Mouse (Mus musculus) midbrain, postnatal 0 days (tissue): ENCODE results near the gene Dnajc22. TPM values are rescaled to one million over a fixed set of nuclear protein-coding genes. Genes with fewer than 3 reads are reported as not detected.
A peak's percentile ranks its signal among the peaks of the same experiment; 100 is the strongest.

ENCODE experiments used
- ATAC-seq: fragments of 200-750 bp; cut with Nextera tagmentation; 2 replicates; pipeline ENCODE4 v1.8.0; 2017; ENCODE audit warnings: moderate number of reproducible peaks, mild to moderate bottlenecking, moderate TSS enrichment, moderate library complexity; ENCODE audit not compliant: low FRiP score
- DNase-seq: peaks from one replicate; pipeline ENCODE4 v3.0.0-alpha.2; 2015; ENCODE audit warnings: low spot score
- H3K27ac ChIP-seq: fragments of 300-500 bp; sonication (generic); 2 replicates; pipeline ENCODE4 v1.5.1; 2014; ENCODE audit warnings: low read depth, mild to moderate bottlenecking, low read length, mixed read lengths
- H3K27me3 ChIP-seq: fragments of 300-500 bp; sonication (generic); 2 replicates; pipeline ENCODE4 v1.6.1; 2014; ENCODE audit warnings: low read length, control low read depth, mixed read lengths; ENCODE audit not compliant: insufficient read depth
- H3K36me3 ChIP-seq: fragments of 300-500 bp; sonication (generic); 2 replicates; pipeline ENCODE4 v1.6.1; 2014; ENCODE audit warnings: low read length, control low read depth, mixed read lengths; ENCODE audit not compliant: insufficient read depth
- H3K4me1 ChIP-seq: fragments of 300-500 bp; sonication (generic); 2 replicates; pipeline ENCODE4 v1.6.1; 2014; ENCODE audit warnings: mild to moderate bottlenecking, control low read depth, antibody characterized with exemption, low read length, mixed read lengths; ENCODE audit not compliant: insufficient read depth
- H3K4me2 ChIP-seq: fragments of 300-500 bp; sonication (generic); 2 replicates; pipeline ENCODE4 v1.6.1; 2014; ENCODE audit warnings: low read depth, mild to moderate bottlenecking, low read length, mixed read lengths; ENCODE audit not compliant: poor library complexity, severe bottlenecking
- H3K4me3 ChIP-seq: fragments of 300-500 bp; sonication (generic); 2 replicates; pipeline ENCODE4 v1.5.1; 2014; ENCODE audit warnings: low read depth, mild to moderate bottlenecking, low read length, moderate library complexity
- H3K9ac ChIP-seq: fragments of 300-500 bp; sonication (generic); replicated peaks from 2 replicates; pipeline ENCODE4 v1.6.1; 2014; ENCODE audit warnings: mild to moderate bottlenecking, low read length, moderate library complexity, mixed read lengths; ENCODE audit not compliant: poor library complexity, severe bottlenecking
- H3K9me3 ChIP-seq: fragments of 300-500 bp; sonication (generic); 2 replicates; pipeline ENCODE4 v1.6.1; 2016; ENCODE audit warnings: low read length, control low read depth
- CTCF ChIP-seq: IDR thresholded peaks from 2 replicates; pipeline ENCODE4 v1.5.1; 2016; ENCODE audit warnings: antibody characterized with exemption, mild to moderate bottlenecking
- WGBS: fragments of 180-500 bp; shearing (Covaris S2); extraction: QIAGEN DNeasy Blood & Tissue Kit; methylation state at CpG from one replicate; pipeline ENCODE4 v1.1.7; 2014; 5-methylcytosine and 5-hydroxymethylcytosine counted together
- microRNA-seq: library from miRNA; unstranded; fragments of <30 nt; microRNA quantifications from one replicate; pipeline ENCODE4, GENCODE M21; 2016; ENCODE audit warnings: borderline number of aligned reads
- polyA plus RNA-seq: library from polyadenylated mRNA; unstranded; fragments of >200 nt; fragmentation: Nextera tagmentation; extraction: Ambion mirVana; gene quantifications from 2 replicates; pipeline ENCODE4 v1.2.1, GENCODE M21; 2015
- total RNA-seq: library from RNA; depleted of rRNA; stranded (reverse); fragments of >200 nt; gene quantifications from 2 replicates; pipeline ENCODE4 v1.2.3, GENCODE M21; 2014; rRNA removed

Gene Dnajc22
- total and polyA plus RNA-seq, 2 experiments from 2014 or later, result 0.88 to 1.6 TPM

- H3K27ac ChIP-seq, result no peak overlapping the region
- no peaks in the 10 kb centered on the region for H3K4me1 ChIP-seq
- H3K9me3 ChIP-seq, result no peaks in the 10 kb centered on the region
- no peaks in the 10 kb centered on the region for H3K27me3 ChIP-seq
- no peak overlapping the region for H3K4me3 ChIP-seq
- H3K9ac ChIP-seq, result no peak overlapping the region
- no peak overlapping the region for H3K4me2 ChIP-seq
- DNase-seq, result peak; percentile 52
- H3K36me3 ChIP-seq, result no peaks in the 10 kb centered on the region
- 55% methylated on average over 6 of the region's 6 CpGs for WGBS
- ATAC-seq, result no peak
- TF ChIP-seq CTCF, result peak; percentile 81
Measured at GRCm38 (mm10) chr15:99139669-99140068, 46.7 kb downstream of the Dnajc22 start.

GRCm38 (mm10) chr15:99150516-99150915 lies 57.5 kb downstream of the Dnajc22 start:
- Histone ChIP-seq H3K4me1 (no peaks in the 10 kb centered on the region), H3K27me3 (no peaks in the 10 kb centered on the region), H3K36me3 (peaks cover 15% of the 10 kb centered on the region), H3K4me2 (no peak overlapping the region), H3K9me3 (no peaks in the 10 kb centered on the region), H3K4me3 (no peak overlapping the region), H3K27ac (no peak overlapping the region), H3K9ac (no peak overlapping the region)
- no peak for ATAC-seq
- WGBS, result 91% methylated on average over 7 of the region's 7 CpGs
- TF ChIP-seq CTCF, result no peak
- no peak for DNase-seq

GRCm38 (mm10) chr15:99151324-99151723 lies 58.4 kb downstream of the Dnajc22 start:
- DNase-seq (no peak), ATAC-seq (no peak)
- H3K27ac ChIP-seq, result no peak overlapping the region
- no peak for TF ChIP-seq CTCF
- no peak overlapping the region for H3K4me3 ChIP-seq
- H3K9ac ChIP-seq, result no peak overlapping the region
- H3K4me1 ChIP-seq, result no peaks in the 10 kb centered on the region
- H3K27me3 ChIP-seq, result no peaks in the 10 kb centered on the region
- H3K36me3 ChIP-seq, result peaks cover 9% of the 10 kb centered on the region; the same call in 1 of the 2 replicates
- H3K4me2 ChIP-seq, result no peak overlapping the region
- H3K9me3 ChIP-seq, result no peaks in the 10 kb centered on the region
- WGBS, result 88% methylated on average over 8 of the region's 8 CpGs

- H3K9me3 ChIP-seq, result no peaks in the 10 kb centered on the region
Measured at GRCm38 (mm10) chr15:99153466-99153865, 60.5 kb downstream of the Dnajc22 start.

More at GRCm38 (mm10) chr15:99153466-99153865, 60.5 kb downstream of the Dnajc22 start:
- Histone ChIP-seq H3K36me3 (peaks cover 6% of the 10 kb centered on the region; the same call in 1 of the 2 replicates), H3K9ac (no peak overlapping the region), H3K4me2 (no peak overlapping the region), H3K27me3 (no peaks in the 10 kb centered on the region), H3K27ac (no peak overlapping the region), H3K4me1 (no peaks in the 10 kb centered on the region), H3K4me3 (no peak overlapping the region)
- WGBS, result 98% methylated on average over 8 of the region's 8 CpGs
- no peak for DNase-seq
- no peak for TF ChIP-seq CTCF
- ATAC-seq, result no peak

Small RNA genes within 50 kb of the gene (microRNA-seq; reads per million reads assigned to microRNA genes)
- gene Mir6960, result not detected

Other genes with a start within 250 kb of the Dnajc22 start
- gene Kmt2d, start 222.0 kb upstream of the Dnajc22 start, total RNA-seq, result 32.2 and 32.5 TPM in 2 replicates
- 5.6 and 7.7 TPM in 2 replicates for gene Kmt2d, start 222.0 kb upstream of the Dnajc22 start, polyA plus RNA-seq
- 9.4 and 10.1 TPM in 2 replicates for gene Rhebl1, start 198.6 kb upstream of the Dnajc22 start, total RNA-seq
- gene Rhebl1, start 198.6 kb upstream of the Dnajc22 start, polyA plus RNA-seq, result 30.7 and 31.1 TPM in 2 replicates
- gene Dhh, start 194.6 kb upstream of the Dnajc22 start, total RNA-seq, result 0.38 and 0.71 TPM in 2 replicates
- 0.18 and 0.22 TPM in 2 replicates for gene Dhh, start 194.6 kb upstream of the Dnajc22 start, polyA plus RNA-seq
- gene Lmbr1l, start 174.9 kb upstream of the Dnajc22 start, total RNA-seq, result 46.0 and 56.9 TPM in 2 replicates
- gene Lmbr1l, start 174.9 kb upstream of the Dnajc22 start, polyA plus RNA-seq, result 19.6 and 21.7 TPM in 2 replicates
- 2,522 and 3,264 TPM in 2 replicates for gene Tuba1b, start 158.6 kb upstream of the Dnajc22 start, total RNA-seq
- gene Tuba1b, start 158.6 kb upstream of the Dnajc22 start, polyA plus RNA-seq, result 1,582 and 1,796 TPM in 2 replicates
- gene Gm49450, start 139.6 kb upstream of the Dnajc22 start, total RNA-seq, result 1,797 and 2,945 TPM in 2 replicates
- gene Gm49450, start 139.6 kb upstream of the Dnajc22 start, polyA plus RNA-seq, result not detected in 2 replicates
- 17,447 and 20,461 TPM in 2 replicates for gene Tuba1a, start 139.5 kb upstream of the Dnajc22 start, total RNA-seq
- gene Tuba1a, start 139.5 kb upstream of the Dnajc22 start, polyA plus RNA-seq, result 15,641 and 16,823 TPM in 2 replicates
- gene Tuba1c, start 63.3 kb upstream of the Dnajc22 start, total RNA-seq, result 18.2 and 22.6 TPM in 2 replicates
- gene Tuba1c, start 63.3 kb upstream of the Dnajc22 start, polyA plus RNA-seq, result 9.6 and 9.9 TPM in 2 replicates
- 9.8 and 11.2 TPM in 2 replicates for gene Prph, start 38.0 kb upstream of the Dnajc22 start, total RNA-seq
- gene Prph, start 38.0 kb upstream of the Dnajc22 start, polyA plus RNA-seq, result 8.0 and 9.1 TPM in 2 replicates
- gene Troap, start 18.6 kb upstream of the Dnajc22 start, total RNA-seq, result 1.6 and 4.1 TPM in 2 replicates
- 1.4 and 2.1 TPM in 2 replicates for gene Troap, start 18.6 kb upstream of the Dnajc22 start, polyA plus RNA-seq
- gene C1ql4, start 5.4 kb upstream of the Dnajc22 start, total RNA-seq, result 17.7 and 21.1 TPM in 2 replicates
- 8.5 and 9.2 TPM in 2 replicates for gene C1ql4, start 5.4 kb upstream of the Dnajc22 start, polyA plus RNA-seq
- gene Spats2, start 32.7 kb downstream of the Dnajc22 start, total RNA-seq, result 27.8 and 31.8 TPM in 2 replicates
- gene Spats2, start 32.7 kb downstream of the Dnajc22 start, polyA plus RNA-seq, result 17.7 and 19.5 TPM in 2 replicates
- gene Kcnh3, start 131.7 kb downstream of the Dnajc22 start, total RNA-seq, result 1.6 and 3.6 TPM in 2 replicates
- gene Kcnh3, start 131.7 kb downstream of the Dnajc22 start, polyA plus RNA-seq, result 0.60 and 0.67 TPM in 2 replicates
- gene Mcrs1, start 158.8 kb downstream of the Dnajc22 start, total RNA-seq, result 223 and 225 TPM in 2 replicates
- gene Mcrs1, start 158.8 kb downstream of the Dnajc22 start, polyA plus RNA-seq, result 207 and 222 TPM in 2 replicates
- 95.5 and 97.9 TPM in 2 replicates for gene Prpf40b, start 201.9 kb downstream of the Dnajc22 start, total RNA-seq
- 99.6 and 107 TPM in 2 replicates for gene Prpf40b, start 201.9 kb downstream of the Dnajc22 start, polyA plus RNA-seq
- 0.38 and 2.3 TPM in 2 replicates for gene Fam186b, start 202.7 kb downstream of the Dnajc22 start, total RNA-seq
- gene Fam186b, start 202.7 kb downstream of the Dnajc22 start, polyA plus RNA-seq, result 1.4 and 1.6 TPM in 2 replicates